Mouse (Mus musculus): Measurements from ENCODE around the gene Ddias. TPM values are rescaled to one million over a fixed set of nuclear protein-coding genes. Genes with fewer than 3 reads are reported as not detected.
"Not testable (repeated sequence)": the region's sequence is repeated elsewhere in the genome, so short reads cannot be mapped to it uniquely, and the experiment has no call there.

Gene Ddias
- 1 to 10 TPM; 1.5 to 2.3 TPM for total RNA-seq (2021)

- intact Hi-C loops (cut with DNase I) = loop anchor here (1.0 to 5.0 kb wide), 4 partner anchors 88 to 242 kb away; partner anchors contain the start of gene Pcf11
- DNase-seq (ENCODE audit: extremely low spot score in 1 of 2, low spot score in 2 of 2) = peak; percentile 87 to 95
Observed at GRCm38 (mm10) chr7:92874116-92874675, at the start of gene Ddias, which contains the start of gene Prcp. Gene Ddias (minus strand): TSS chr7:92874247. Gene Prcp (plus strand): TSS chr7:92874470.

- DNase-seq (ENCODE audit: extremely low spot score in 1 of 2, low spot score in 2 of 2) = no peak
- intact Hi-C loops (cut with DNase I) = no loop called here
Observed at GRCm38 (mm10) chr7:92920857-92921172, 46.8 kb upstream of the Ddias start.

- intact Hi-C loops (cut with DNase I) = no loop called here
- no peak for DNase-seq (ENCODE audit: extremely low spot score in 1 of 2, low spot score in 2 of 2)
Observed at GRCm38 (mm10) chr7:92920172-92920856, 46.3 kb upstream of the Ddias start.

- not testable (repeated sequence) for DNase-seq (ENCODE audit: extremely low spot score in 1 of 2, low spot score in 2 of 2)
Observed at GRCm38 (mm10) chr7:92904285-92904684, 30.2 kb upstream of the Ddias start.

GRCm38 (mm10) chr7:92903360-92904038 lies 29.5 kb upstream of the Ddias start:
- intact Hi-C loops (cut with DNase I) = no loop called here
- DNase-seq (ENCODE audit: extremely low spot score in 1 of 2, low spot score in 2 of 2) = peak; percentile 19 to 64

More at GRCm38 (mm10) chr7:92904285-92904684, 30.2 kb upstream of the Ddias start:
- intact Hi-C loops (cut with DNase I) = not testable (repeated sequence)

GRCm38 (mm10) chr7:92897021-92897420 lies 23.0 kb upstream of the Ddias start:
- intact Hi-C loops (cut with DNase I) = no loop called here

GRCm38 (mm10) chr7:92896036-92896435 lies 22.0 kb upstream of the Ddias start:
- DNase-seq (ENCODE audit: extremely low spot score in 1 of 2, low spot score in 2 of 2) = no peak

More at GRCm38 (mm10) chr7:92897021-92897420, 23.0 kb upstream of the Ddias start:
- DNase-seq (ENCODE audit: extremely low spot score in 1 of 2, low spot score in 2 of 2) = peak in 1 of 2 experiments; percentile 33

GRCm38 (mm10) chr7:92893478-92893877 lies 19.4 kb upstream of the Ddias start:
- DNase-seq (ENCODE audit: extremely low spot score in 1 of 2, low spot score in 2 of 2) = no peak
- intact Hi-C loops (cut with DNase I) = no loop called here

More at GRCm38 (mm10) chr7:92896036-92896435, 22.0 kb upstream of the Ddias start:
- intact Hi-C loops (cut with DNase I) = no loop called here

- intact Hi-C loops (cut with DNase I) = no loop called here
- DNase-seq (ENCODE audit: extremely low spot score in 1 of 2, low spot score in 2 of 2) = no peak
Observed at GRCm38 (mm10) chr7:92890618-92891230, 16.7 kb upstream of the Ddias start.

- intact Hi-C loops (cut with DNase I) = no loop called here
- DNase-seq (ENCODE audit: extremely low spot score in 1 of 2, low spot score in 2 of 2) = no peak
Observed at GRCm38 (mm10) chr7:92890211-92890610, 16.2 kb upstream of the Ddias start.

GRCm38 (mm10) chr7:92887230-92887629 lies 13.2 kb upstream of the Ddias start:
- no peak for DNase-seq (ENCODE audit: extremely low spot score in 1 of 2, low spot score in 2 of 2)
- intact Hi-C loops (cut with DNase I) = loop anchor here (5.0 kb wide), 1 partner anchor 210 kb away; no protein-coding TSS in a partner anchor

GRCm38 (mm10) chr7:92886801-92887200 lies 12.8 kb upstream of the Ddias start:
- no peak for DNase-seq (ENCODE audit: extremely low spot score in 1 of 2, low spot score in 2 of 2)
- intact Hi-C loops (cut with DNase I) = loop anchor here (5.0 kb wide), 1 partner anchor 210 kb away; no protein-coding TSS in a partner anchor

GRCm38 (mm10) chr7:92884998-92885660 lies 11.1 kb upstream of the Ddias start:
- intact Hi-C loops (cut with DNase I) = loop anchor here (5.0 kb wide), 1 partner anchor 212 kb away; no protein-coding TSS in a partner anchor
- no peak for DNase-seq (ENCODE audit: extremely low spot score in 1 of 2, low spot score in 2 of 2)

GRCm38 (mm10) chr7:92883850-92884716 lies 10.0 kb upstream of the Ddias start:
- no peak for DNase-seq (ENCODE audit: extremely low spot score in 1 of 2, low spot score in 2 of 2)
- intact Hi-C loops (cut with DNase I) = no loop called here

GRCm38 (mm10) chr7:92878575-92879285 lies 4.7 kb upstream of the Ddias start:
- DNase-seq (ENCODE audit: extremely low spot score in 1 of 2, low spot score in 2 of 2) = no peak
- intact Hi-C loops (cut with DNase I) = no loop called here

GRCm38 (mm10) chr7:92876538-92876937 lies 2.5 kb upstream of the Ddias start:
- no peak for DNase-seq (ENCODE audit: extremely low spot score in 1 of 2, low spot score in 2 of 2)
- intact Hi-C loops (cut with DNase I) = no loop called here

- intact Hi-C loops (cut with DNase I) = no loop called here
- DNase-seq (ENCODE audit: extremely low spot score in 1 of 2, low spot score in 2 of 2) = no peak
Observed at GRCm38 (mm10) chr7:92876066-92876465, 2.0 kb upstream of the Ddias start.
